Mouse (Mus musculus) ES-E14 (cell line): Measurements from ENCODE around the gene Fam219b. TPM values are rescaled to one million over a fixed set of nuclear protein-coding genes. Genes with fewer than 3 reads are reported as not detected.

Experiments
- DNase-seq: peaks from one replicate; pipeline ENCODE4 v3.0.0-alpha.2; 2013; ENCODE audit warnings: low read depth, low spot score
- H3K27ac ChIP-seq: 2 replicates; pipeline ENCODE4 v1.5.1; 2012; ENCODE audit warnings: low read depth, mild to moderate bottlenecking, low read length, moderate library complexity, mixed read lengths; ENCODE audit not compliant: poor library complexity, insufficient read depth, severe bottlenecking
- H3K36me3 ChIP-seq: 2 replicates; pipeline ENCODE4 v1.6.1; 2012; ENCODE audit warnings: mild to moderate bottlenecking, low read length, moderate library complexity, mixed read lengths; ENCODE audit not compliant: control insufficient read depth, poor library complexity, insufficient read depth, severe bottlenecking
- H3K4me1 ChIP-seq, 2 experiments: fragments of 150-350 bp in 1 of 2; sonication (generic) in 1 of 2; 2 replicates each; pipeline ENCODE4 v1.6.1; 2012; ENCODE audit warnings: low read length in 2 of 2, mild to moderate bottlenecking in 1 of 2, mixed read lengths in 1 of 2; ENCODE audit not compliant: control insufficient read depth in 2 of 2, insufficient read depth in 2 of 2, poor library complexity in 1 of 2
- H3K4me3 ChIP-seq, 2 experiments: fragments of 150-350 bp in 1 of 2; sonication (generic) in 1 of 2; 2 replicates each; pipeline ENCODE4 v1.5.1; 2012; ENCODE audit warnings: low read length in 2 of 2, low read depth in 1 of 2, mild to moderate bottlenecking in 1 of 2, mixed read lengths in 1 of 2; ENCODE audit not compliant: insufficient read depth in 1 of 2, poor library complexity in 1 of 2, severe bottlenecking in 1 of 2
- H3K9ac ChIP-seq: 2 replicates; pipeline ENCODE4 v1.6.1; 2012; ENCODE audit warnings: low read depth, mild to moderate bottlenecking, low read length, mixed read lengths; ENCODE audit not compliant: poor library complexity, insufficient read depth, severe bottlenecking
- H3K9me3 ChIP-seq: fragments of 150-350 bp; sonication (generic); 2 replicates; pipeline ENCODE4 v1.6.1; 2012; ENCODE audit warnings: low read depth, mild to moderate bottlenecking, low read length; ENCODE audit not compliant: control insufficient read depth, insufficient read depth
- CHD2 ChIP-seq: IDR thresholded peaks from 2 replicates; pipeline ENCODE4 v1.6.1; 2014; ENCODE audit warnings: mild to moderate bottlenecking, low read depth, low read length, inconsistent platforms
- HCFC1 ChIP-seq: IDR thresholded peaks from 2 replicates; pipeline ENCODE4 v1.6.1; 2012; ENCODE audit warnings: low read length, inconsistent platforms, borderline replicate concordance; ENCODE audit not compliant: insufficient read depth
- MAFK ChIP-seq: IDR thresholded peaks from 2 replicates; pipeline ENCODE4 v1.6.1; 2014; ENCODE audit warnings: mild to moderate bottlenecking, low read depth, low read length, inconsistent platforms; ENCODE audit not compliant: insufficient read depth
- ZC3H11A ChIP-seq: IDR thresholded peaks from 2 replicates; pipeline ENCODE4 v1.6.1; 2012; ENCODE audit warnings: low read depth, mild to moderate bottlenecking, inconsistent platforms, low read length, borderline replicate concordance
- ZNF384 ChIP-seq: IDR thresholded peaks from 2 replicates; pipeline ENCODE4 v1.6.1; 2012; ENCODE audit warnings: low read depth, low read length, inconsistent platforms
- in situ Hi-C, 2 experiments: fragments of 600-800 bp; cut with MboI; formaldehyde crosslinking; loops; one replicate each; pipeline ENCODE4 v1.15.1; 2025; ENCODE audit warnings: low sequenced_read_pairs in 2 of 2, inconsistent platforms in 1 of 2; ENCODE audit not compliant: unreplicated experiment in 2 of 2
- total RNA-seq: library from RNA; depleted of rRNA; stranded (reverse); fragments of 300-350 nt; gene quantifications from 2 replicates; pipeline ENCODE4 v1.2.3, GENCODE M21; 2012

The Fam219b gene
- total RNA-seq, 1 experiment = 10.8 TPM

DNA sequence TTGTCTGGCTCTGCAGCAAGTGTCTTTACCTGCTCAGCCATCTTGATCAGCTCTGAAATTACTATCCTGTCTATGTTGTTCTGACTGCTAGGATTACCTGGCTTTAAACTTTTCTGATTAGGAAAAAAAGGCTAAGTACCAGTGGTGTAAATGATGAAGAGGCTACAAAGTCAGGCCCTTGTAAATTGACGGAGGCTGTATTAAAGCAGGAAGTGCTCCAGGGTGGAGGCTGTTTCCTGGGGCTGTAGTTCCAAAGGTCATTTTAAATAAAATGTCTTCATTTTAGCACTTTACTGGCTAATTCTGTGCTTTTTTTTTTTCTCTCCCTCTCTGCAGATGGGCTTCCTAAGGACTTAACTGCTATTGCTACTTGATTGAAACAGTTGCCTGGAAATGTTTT is 5.4 kb upstream of the Fam219b start:
- TF ChIP-seq MAFK (no peak), ZNF384 (no peak), CHD2 (no peak)
- Histone ChIP-seq H3K9me3 (no peaks in the 10 kb centered on the region), H3K9ac (no peak overlapping the region), H3K36me3 (peaks cover 18% of the 10 kb centered on the region), H3K4me3 (no peak overlapping the region), H3K27ac (no peak overlapping the region), H3K4me1 (no peaks in the 10 kb centered on the region)
- in situ Hi-C loops = no loop called here
- no peak for DNase-seq

GRCm38 (mm10) chr9:57536362-57536761 is 966 bp upstream of the Fam219b start:
- TF ChIP-seq ZC3H11A (no peak), ZNF384 (no peak), MAFK (no peak), CHD2 (no peak), HCFC1 (no peak)
- H3K4me3 ChIP-seq = no peak overlapping the region
- no peaks in the 10 kb centered on the region for H3K9me3 ChIP-seq
- no peak overlapping the region for H3K9ac ChIP-seq
- 0 out of 4 replicates have a peak, but pooled peaks cover 0 to 3% of the 10 kb centered on the region in 2 experiments for H3K4me1 ChIP-seq
- in situ Hi-C loops = no loop called here
- H3K36me3 ChIP-seq = peaks cover 23% of the 10 kb centered on the region
- H3K27ac ChIP-seq = no peak overlapping the region
- DNase-seq = no peak

DNA sequence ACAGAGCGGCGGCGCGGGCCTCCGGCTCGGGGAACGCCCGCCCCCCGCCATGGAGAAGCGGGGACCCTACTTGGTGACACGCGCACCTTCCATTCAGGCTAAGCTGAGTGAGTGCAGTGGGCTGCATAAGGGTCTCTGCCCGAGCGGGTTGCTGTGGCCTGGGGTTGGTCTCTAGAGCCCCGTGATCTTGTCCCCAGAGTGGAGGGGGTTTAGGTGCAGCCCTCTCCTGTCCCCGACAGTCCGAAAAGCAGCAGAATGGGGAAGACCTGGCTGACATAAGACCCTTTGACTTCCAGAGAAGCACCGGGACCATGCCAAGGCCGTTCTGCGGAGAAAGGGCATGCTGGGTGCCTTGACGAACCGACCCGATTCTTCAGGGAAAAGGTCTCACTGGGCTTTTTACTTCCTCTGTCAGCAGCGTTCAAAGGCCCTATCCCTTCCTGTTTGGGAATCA is 427 bp downstream of the Fam219b start:
- TF ChIP-seq MAFK = no peak
- TF ChIP-seq HCFC1 = no peak
- TF ChIP-seq ZNF384 = no peak
- TF ChIP-seq ZC3H11A = no peak
- TF ChIP-seq CHD2 = no peak
- peak overlapping the region; percentile 42; the same call in 1 of the 2 replicates for H3K27ac ChIP-seq

GRCm38 (mm10) chr9:57539550-57539949 is 2.2 kb downstream of the Fam219b start:
- Histone ChIP-seq H3K9ac (no peak overlapping the region), H3K36me3 (peaks cover 23% of the 10 kb centered on the region)

More for the DNA sequence above, 427 bp downstream of the Fam219b start:
- Histone ChIP-seq H3K4me1 (0 out of 4 replicates have a peak, but pooled peaks cover 0 to 3% of the 10 kb centered on the region in 2 experiments), H3K4me3 (peak overlapping the region; percentile 83 to 88), H3K9me3 (no peaks in the 10 kb centered on the region), H3K36me3 (peaks cover 24% of the 10 kb centered on the region), H3K9ac (peak overlapping the region; percentile 85)
- DNase-seq = no peak
- in situ Hi-C loops = no loop called here

GRCm38 (mm10) chr9:57541312-57541711 is 4.0 kb downstream of the Fam219b start:
- no peak for DNase-seq
- in situ Hi-C loops = no loop called here
- Histone ChIP-seq H3K4me1 (0 out of 4 replicates have a peak, but pooled peaks cover 0 to 3% of the 10 kb centered on the region in 2 experiments), H3K4me3 (no peak overlapping the region), H3K36me3 (peaks cover 24% of the 10 kb centered on the region), H3K9ac (no peak overlapping the region), H3K9me3 (no peaks in the 10 kb centered on the region), H3K27ac (no peak overlapping the region)
- TF ChIP-seq HCFC1 (no peak), MAFK (no peak), ZNF384 (peak; percentile 98), ZC3H11A (0 out of 2 replicates have a peak, but pooled peaks have one; percentile 3), CHD2 (no peak)

More at GRCm38 (mm10) chr9:57539550-57539949, 2.2 kb downstream of the Fam219b start:
- no peaks in the 10 kb centered on the region for H3K9me3 ChIP-seq
- H3K4me1 ChIP-seq = 0 out of 4 replicates have a peak, but pooled peaks cover 0 to 3% of the 10 kb centered on the region in 2 experiments
- no peak overlapping the region for H3K27ac ChIP-seq
- TF ChIP-seq ZNF384 (no peak), ZC3H11A (no peak), MAFK (no peak), CHD2 (no peak), HCFC1 (no peak)
- in situ Hi-C loops = no loop called here
- no peak overlapping the region for H3K4me3 ChIP-seq
- DNase-seq = no peak
